ENCODE assay signal across 26 mouse cellular contexts in the genomic region with DNA sequence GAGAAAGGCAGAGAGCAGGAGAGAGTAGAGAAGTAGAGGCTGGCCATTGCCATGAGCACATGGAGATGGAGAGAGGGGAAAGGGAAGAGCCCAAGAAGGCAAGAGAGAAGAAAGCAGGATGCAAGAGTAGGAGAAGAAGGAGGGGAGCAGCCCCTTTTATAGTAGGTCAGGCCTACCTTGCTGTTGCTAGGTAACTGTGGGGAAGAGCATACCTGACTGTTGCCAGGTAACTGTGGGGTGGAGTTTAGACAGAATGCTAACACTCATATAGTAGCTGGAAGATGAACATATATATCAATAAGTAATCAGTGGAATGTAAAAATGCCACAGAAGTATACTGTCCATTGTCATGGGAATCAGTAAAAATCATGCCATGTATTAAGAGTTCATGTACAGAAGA.
"Had no signal": no experiment of that assay in that cellular context is flagged by ENCODE, and none has a peak within 500 bp of the region (broad histone marks: within the 10 kb centered on the region; RNA-seq: fewer than 3 reads in every experiment).

No protein-coding gene starts in this region.

- ATAC-seq: hindbrain, postnatal 0 days; intestine, embryonic 16.5 days; liver, embryonic 12.5 days had no signal

- H3K4me1 ChIP-seq: heart, embryonic 15.5 days; liver, embryonic 12.5 days had no signal

- H3K36me3 ChIP-seq: heart, embryonic 15.5 days; hindbrain, embryonic 12.5 days; kidney, embryonic 15.5 days; limb, embryonic 13.5 days; limb, embryonic 15.5 days; liver, embryonic 12.5 days had no signal

- H3K27me3 ChIP-seq: heart, embryonic 13.5 days; heart, embryonic 15.5 days; hindbrain, embryonic 12.5 days; kidney, embryonic 15.5 days; limb, embryonic 13.5 days; limb, embryonic 15.5 days; liver, embryonic 12.5 days had no signal

- H3K4me3 ChIP-seq: heart, adult 2 months; heart, embryonic 13.5 days; heart, embryonic 15.5 days; hindbrain, embryonic 12.5 days; kidney, embryonic 15.5 days; limb, embryonic 13.5 days; limb, embryonic 15.5 days; liver, embryonic 12.5 days had no signal

- DNase-seq: gastrocnemius, postnatal 14 days; gastrocnemius, postnatal 36 days; heart, adult 11 months; heart, adult 2 months; heart, postnatal 14 days; heart, postnatal 36 days; kidney, adult 11 months; kidney, adult 2 months; kidney, adult 9 months; kidney, postnatal 14 days; kidney, postnatal 36 days; layer of hippocampus, adult 9-11 months; layer of hippocampus, postnatal 36 days; left cerebral cortex, postnatal 4 days had no signal

- H3K4me2 ChIP-seq: heart, embryonic 11.5 days; heart, embryonic 13.5 days; heart, embryonic 15.5 days; hindbrain, embryonic 12.5 days; hindbrain, embryonic 14.5 days; kidney, embryonic 15.5 days; limb, embryonic 13.5 days; limb, embryonic 15.5 days; liver, embryonic 12.5 days had no signal

- H3K9ac ChIP-seq: heart, embryonic 13.5 days; heart, embryonic 15.5 days; hindbrain, embryonic 12.5 days; hindbrain, embryonic 14.5 days; kidney, embryonic 15.5 days; limb, embryonic 13.5 days; limb, embryonic 15.5 days; liver, embryonic 12.5 days had no signal

- H3K27ac ChIP-seq: heart, adult 2 months; heart, embryonic 13.5 days; heart, embryonic 15.5 days; hindbrain, embryonic 12.5 days; hindbrain, embryonic 14.5 days; hindbrain, postnatal 0 days; kidney, embryonic 15.5 days; kidney, postnatal 0 days; limb, embryonic 13.5 days; limb, embryonic 15.5 days; liver, embryonic 12.5 days had no signal

- H3K9me3 ChIP-seq: heart, embryonic 15.5 days; hindbrain, embryonic 12.5 days; kidney, embryonic 15.5 days; limb, embryonic 13.5 days; limb, embryonic 15.5 days; liver, embryonic 12.5 days had no signal
